Mouse (Mus musculus) right cerebral cortex, postnatal 4 days (tissue): ENCODE measurements around the gene Lsr.
"Not testable (repeated sequence)": the region's sequence is repeated elsewhere in the genome, so short reads cannot be mapped to it uniquely, and the experiment has no call there.

ENCODE experiments used
- DNase-seq: peaks from one replicate; pipeline ENCODE4 v3.0.0-alpha.2; 2022

Lsr gene

GRCm38 (mm10) chr7:30924071-30924470, 49.2 kb downstream of the Lsr start:
- DNase-seq = no peak

GRCm38 (mm10) chr7:30922490-30922889, 50.8 kb downstream of the Lsr start:
- not testable (repeated sequence) for DNase-seq

GRCm38 (mm10) chr7:30920217-30920616, 53.0 kb downstream of the Lsr start:
- no peak for DNase-seq

GRCm38 (mm10) chr7:30917219-30917618, 56.0 kb downstream of the Lsr start:
- DNase-seq = no peak

GRCm38 (mm10) chr7:30916713-30917112, 56.6 kb downstream of the Lsr start:
- no peak for DNase-seq

GRCm38 (mm10) chr7:30914732-30915131, 58.5 kb downstream of the Lsr start, which contains the start of gene Mag:
Mag (minus strand) TSS chr7:30914873.
- no peak for DNase-seq

GRCm38 (mm10) chr7:30909773-30910172, 63.5 kb downstream of the Lsr start:
- no peak for DNase-seq

GRCm38 (mm10) chr7:30908992-30909431, 64.3 kb downstream of the Lsr start:
- no peak for DNase-seq

GRCm38 (mm10) chr7:30908277-30908991, 64.8 kb downstream of the Lsr start:
- DNase-seq = no peak
